ENCODE assay signal across 25 mouse cellular contexts in genomic region chr8:103438995-103439717, GRCm38 (mm10).
DNase-seq lines count a peak whose midpoint lies in the region; TF ChIP-seq lines count a peak whose summit lies in the region.
"Had no signal": no experiment of that assay in that cellular context is flagged by ENCODE, and none has a peak within 500 bp of the region (broad histone marks: within the 10 kb centered on the region; RNA-seq: fewer than 3 reads in every experiment).

No protein-coding gene starts in this region.

- no peaks in the 10 kb centered on the region for H3K79me2 ChIP-seq in heart, adult 2 months (replicated peaks; ENCODE audit: control insufficient read depth, insufficient read depth, low read length)

- no peak for TF ChIP-seq CTCF in heart, adult 2 months (IDR thresholded peaks at IDR 0.05)

- no peak overlapping the region for H3K4me3 ChIP-seq in heart, adult 2 months
- H3K4me3 ChIP-seq: embryonic facial prominence, embryonic 13.5 days; erythroblast, embryonic 14.5 days; heart, embryonic 13.5 days; hindbrain, embryonic 12.5 days; intestine, embryonic 15.5 days; limb, embryonic 12.5 days had no signal

- H3K9ac ChIP-seq in heart, adult 2 months (ENCODE audit: low read depth, low read length): no peak overlapping the region
- H3K9ac ChIP-seq: embryonic facial prominence, embryonic 13.5 days; heart, embryonic 13.5 days; hindbrain, embryonic 12.5 days; intestine, embryonic 15.5 days; limb, embryonic 12.5 days had no signal

- no peak overlapping the region for H3K27ac ChIP-seq in heart, adult 2 months
- H3K27ac ChIP-seq: embryonic facial prominence, embryonic 13.5 days; heart, embryonic 13.5 days; hindbrain, embryonic 12.5 days; hindbrain, postnatal 0 days; intestine, embryonic 15.5 days; kidney, postnatal 0 days; limb, embryonic 12.5 days had no signal

- 41% methylated on average over 6 of the region's 6 CpGs for WGBS in heart, adult 2 months

- H3K4me1 ChIP-seq in heart, adult 2 months (ENCODE audit: control insufficient read depth, insufficient read depth, low read length): peaks cover 3% of the 10 kb centered on the region
- H3K4me1 ChIP-seq: intestine, embryonic 15.5 days had no signal

- TF ChIP-seq EP300 in heart, adult 2 months (IDR thresholded peaks at IDR 0.05; ENCODE audit: insufficient read depth, low read depth, low read length): no peak

- no peaks in the 10 kb centered on the region for H3K36me3 ChIP-seq in heart, adult 2 months (ENCODE audit: control insufficient read depth, insufficient read depth, low read length)
- H3K36me3 ChIP-seq: embryonic facial prominence, embryonic 13.5 days; heart, embryonic 13.5 days; hindbrain, embryonic 12.5 days; intestine, embryonic 15.5 days; limb, embryonic 12.5 days had no signal

- DNase-seq in heart, adult 11 months: peak; percentile 84
- DNase-seq in heart, adult 2 months: no peak
- DNase-seq in layer of hippocampus, adult 9-11 months: peak; percentile 66
- no peak for DNase-seq in layer of hippocampus, postnatal 25 days (ENCODE audit: extremely low spot score in 1 of 2, low spot score in 1 of 2)
- peak; percentile 31 for DNase-seq in lung, postnatal 36 days
- no peak for DNase-seq in lung, postnatal 10 days
- DNase-seq in telencephalon, adult 2 months (ENCODE audit: low read depth, low spot score): peak; percentile 72
- DNase-seq: adrenal gland, postnatal 10 days; cerebellum, adult 11 months; cerebellum, adult 9-11 months; embryo, embryonic 11 days; gastrocnemius, postnatal 25 days; heart, postnatal 36 days; kidney, adult 8-10 months; kidney, postnatal 4 days; lung, postnatal 14 days had no signal

- intact Hi-C loops in heart, adult 2 months (cut with DNase I): no loop called here

- TF ChIP-seq POLR2A in heart, adult 2 months (IDR thresholded peaks at IDR 0.05; ENCODE audit: insufficient read depth, low read depth, low read length): no peak

- H3K27me3 ChIP-seq in heart, adult 2 months (ENCODE audit: control insufficient read depth, insufficient read depth, low read length): no peaks in the 10 kb centered on the region
- H3K27me3 ChIP-seq: embryonic facial prominence, embryonic 13.5 days; heart, embryonic 13.5 days; hindbrain, embryonic 12.5 days; intestine, embryonic 15.5 days; limb, embryonic 12.5 days; Patski had no signal

Comparison
In these comparisons a context has a peak if more than half of its experiments do, and no peak if none do; other contexts are left out.
1. DNase-seq: peak in heart, adult 11 months (single experiment), layer of hippocampus, adult 9-11 months (single experiment), lung, postnatal 36 days (single experiment) and telencephalon, adult 2 months (single experiment); none in heart, adult 2 months (0 of 2), layer of hippocampus, postnatal 25 days (0 of 2) and lung, postnatal 10 days (single experiment).